Mouse (Mus musculus): ENCODE results near the gene Mdm2.

DNA sequence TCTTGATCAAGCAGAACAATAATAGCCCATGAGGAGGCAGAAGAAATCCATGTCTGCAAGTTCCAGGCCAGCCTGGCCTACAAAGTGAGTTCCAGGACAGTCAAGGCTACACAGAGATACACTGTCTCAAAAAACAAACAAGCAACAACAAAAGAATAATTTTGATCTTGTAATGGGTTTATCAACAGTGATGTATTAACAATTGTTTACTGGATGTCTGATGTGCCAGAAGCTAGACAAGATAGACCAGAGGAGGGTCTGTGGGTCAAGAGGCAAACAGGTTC, 45.7 kb downstream of the Mdm2 start:
- TF ChIP-seq CTCF (IDR thresholded peaks at IDR 0.05; ENCODE audit: extremely low read depth, insufficient read length, insufficient replicate concordance, low read depth, low read length) (no peak), POLR2A (IDR thresholded peaks at IDR 0.05; ENCODE audit: low read depth, low read length) (no peak)
